Comparison of ENCODE assay signal across 9 mouse cellular contexts in genomic region chr1:63994248-63995136, GRCm38 (mm10).
DNase-seq lines count a peak whose midpoint lies in the region; ATAC-seq lines count a peak whose summit lies in the region.
"Had no signal": no experiment of that assay in that cellular context is flagged by ENCODE, and none has a peak within 500 bp of the region (broad histone marks: within the 10 kb centered on the region; RNA-seq: fewer than 3 reads in every experiment).

No protein-coding gene starts in this region.

- no peak overlapping the region for H3K27ac ChIP-seq in liver, embryonic 11.5 days (ENCODE audit: low read depth, low read length)
- H3K27ac ChIP-seq in forebrain, embryonic 10.5 days: peak overlapping the region; percentile 90
- peak overlapping the region; percentile 90 for H3K27ac ChIP-seq in hindbrain, embryonic 10.5 days
- peak overlapping the region; percentile 74 for H3K27ac ChIP-seq in midbrain, embryonic 13.5 days
- H3K27ac ChIP-seq: macrophage had no signal

- no peaks in the 10 kb centered on the region for H3K27me3 ChIP-seq in liver, embryonic 11.5 days (replicated peaks; ENCODE audit: control insufficient read depth, insufficient read depth, low read length)
- H3K27me3 ChIP-seq in forebrain, embryonic 10.5 days (ENCODE audit: poor library complexity, severe bottlenecking): no peaks in the 10 kb centered on the region
- no peaks in the 10 kb centered on the region for H3K27me3 ChIP-seq in hindbrain, embryonic 10.5 days (ENCODE audit: insufficient read depth, poor library complexity, severe bottlenecking)
- peaks cover 5% of the 10 kb centered on the region; the same call in 1 of the 2 replicates for H3K27me3 ChIP-seq in midbrain, embryonic 13.5 days

- no peak overlapping the region for H3K4me3 ChIP-seq in liver, embryonic 11.5 days (ENCODE audit: low read depth, low read length)
- H3K4me3 ChIP-seq in forebrain, embryonic 10.5 days: peak overlapping the region; percentile 33
- H3K4me3 ChIP-seq in hindbrain, embryonic 10.5 days: peak overlapping the region; percentile 36
- no peak overlapping the region for H3K4me3 ChIP-seq in midbrain, embryonic 13.5 days (replicated peaks)

- no peaks in the 10 kb centered on the region for H3K9me3 ChIP-seq in liver, embryonic 11.5 days (ENCODE audit: control insufficient read depth, low read length)
- H3K9me3 ChIP-seq in forebrain, embryonic 10.5 days: no peaks in the 10 kb centered on the region
- H3K9me3 ChIP-seq in hindbrain, embryonic 10.5 days: no peaks in the 10 kb centered on the region
- H3K9me3 ChIP-seq in midbrain, embryonic 13.5 days: no peaks in the 10 kb centered on the region

- DNase-seq in liver, embryonic 11.5 days (ENCODE audit: low spot score): no peak
- no peak for DNase-seq in liver
- DNase-seq in forebrain, embryonic 10.5 days (ENCODE audit: extremely low spot score, low spot score): peak; percentile 72
- peak; percentile 77 for DNase-seq in hindbrain, embryonic 10.5 days (ENCODE audit: low spot score)
- peak; percentile 27 to 52 for DNase-seq in layer of hippocampus, postnatal 10 days (ENCODE audit: low spot score in 2 of 2)
- no peak for DNase-seq in thymus, postnatal 4 days
- DNase-seq in thymus, postnatal 25 days: no peak

- ATAC-seq in liver, embryonic 11.5 days (replicated peaks; ENCODE audit: low FRiP score): no peak
- peak; percentile 86 for ATAC-seq in midbrain, embryonic 13.5 days

- 42% methylated on average over 19 of the region's 19 CpGs for WGBS in liver, embryonic 11.5 days
- 18% methylated on average over 19 of the region's 19 CpGs for WGBS in forebrain, embryonic 10.5 days
- WGBS in hindbrain, embryonic 10.5 days: 22% methylated on average over 19 of the region's 19 CpGs
- WGBS in midbrain, embryonic 13.5 days: 12% methylated on average over 19 of the region's 19 CpGs

- H3K36me3 ChIP-seq in liver, embryonic 11.5 days (ENCODE audit: control insufficient read depth, insufficient read depth, low read length): no peaks in the 10 kb centered on the region
- no peaks in the 10 kb centered on the region for H3K36me3 ChIP-seq in forebrain, embryonic 10.5 days (replicated peaks)
- no peaks in the 10 kb centered on the region for H3K36me3 ChIP-seq in hindbrain, embryonic 10.5 days
- H3K36me3 ChIP-seq in midbrain, embryonic 13.5 days: no peaks in the 10 kb centered on the region

- no peak overlapping the region for H3K9ac ChIP-seq in liver, embryonic 11.5 days (ENCODE audit: low read depth, low read length)
- H3K9ac ChIP-seq in midbrain, embryonic 13.5 days (replicated peaks): no peak overlapping the region

- H3K4me1 ChIP-seq in liver, embryonic 11.5 days (replicated peaks; ENCODE audit: control insufficient read depth, insufficient read depth, low read length): no peaks in the 10 kb centered on the region
- peaks cover 40% of the 10 kb centered on the region for H3K4me1 ChIP-seq in forebrain, embryonic 10.5 days
- peaks cover 31% of the 10 kb centered on the region for H3K4me1 ChIP-seq in hindbrain, embryonic 10.5 days (replicated peaks)
- peaks cover 31% of the 10 kb centered on the region for H3K4me1 ChIP-seq in midbrain, embryonic 13.5 days (replicated peaks)

- H3K4me2 ChIP-seq in liver, embryonic 11.5 days: peak overlapping the region; percentile 9; the same call in 1 of the 2 replicates
- H3K4me2 ChIP-seq in midbrain, embryonic 13.5 days (replicated peaks): peak overlapping the region; percentile 28

Comparison
In these comparisons a context has a peak if more than half of its experiments do, and no peak if none do; other contexts are left out.
1. DNase-seq: peak in forebrain, embryonic 10.5 days (single experiment), hindbrain, embryonic 10.5 days (single experiment) and layer of hippocampus, postnatal 10 days (2 of 2); none in liver, embryonic 11.5 days (single experiment), liver (single experiment), thymus, postnatal 4 days (single experiment) and thymus, postnatal 25 days (single experiment).
2. H3K4me3 ChIP-seq: peak in forebrain, embryonic 10.5 days (single experiment) and hindbrain, embryonic 10.5 days (single experiment); none in liver, embryonic 11.5 days (single experiment) and midbrain, embryonic 13.5 days (single experiment).